10 mouse cellular contexts compared by ENCODE assay signal in the genomic region with DNA sequence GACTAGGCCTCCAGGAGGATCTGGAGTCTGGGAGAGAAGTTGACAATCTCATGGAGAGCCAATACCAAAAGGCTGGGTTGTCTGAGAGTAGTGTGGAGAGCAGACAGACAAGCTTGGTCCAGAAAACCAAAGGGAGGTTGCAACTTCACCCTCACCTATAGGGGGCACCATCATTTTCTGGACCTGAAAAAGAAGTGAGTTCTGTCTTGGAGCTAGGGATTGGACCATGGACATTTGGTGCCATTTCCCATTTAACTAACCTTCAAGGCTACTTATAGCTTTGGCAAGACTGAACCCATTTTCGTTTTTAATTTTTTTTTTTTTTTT. TPM values are rescaled to one million over a fixed set of nuclear protein-coding genes. Genes with fewer than 3 reads are reported as not detected.
DNase-seq lines count a peak whose midpoint lies in the region; ATAC-seq and TF ChIP-seq lines count a peak whose summit lies in the region.
"Had no signal": no experiment of that assay in that cellular context is flagged by ENCODE, and none has a peak within 500 bp of the region (broad histone marks: within the 10 kb centered on the region; RNA-seq: fewer than 3 reads in every experiment).

No protein-coding gene starts in this region.

- POLR2A ChIA-PET in Patski (lab: Charles Lee) = interaction anchor here (0.9 to 1.3 kb wide), 3 partner anchors 11 to 37 kb away, joined by 3 to 5 read pairs (median 4); no protein-coding TSS in a partner anchor

- no peak for DNase-seq in heart, postnatal 4 days
- DNase-seq in liver, embryonic 11.5 days (ENCODE audit: low spot score) = no peak
- DNase-seq in Patski (ENCODE audit: low read depth, low spot score) = no peak
- no peak for DNase-seq in right cerebral cortex, postnatal 25 days
- no peak for DNase-seq in thymus, postnatal 14 days

- H3K4me1 ChIP-seq in heart, embryonic 11.5 days (ENCODE audit: control insufficient read depth, insufficient read depth, low read length) = peaks cover 6% of the 10 kb centered on the region; the same call in 1 of the 2 replicates
- H3K4me1 ChIP-seq in liver, embryonic 11.5 days (replicated peaks; ENCODE audit: control insufficient read depth, insufficient read depth, low read length) = 0 out of 2 replicates have a peak, but pooled peaks cover 2% of the 10 kb centered on the region
- peaks cover 16% of the 10 kb centered on the region for H3K4me1 ChIP-seq in liver, embryonic 12.5 days

- no peak for ATAC-seq in heart, embryonic 11.5 days (replicated peaks; ENCODE audit: insufficient number of reproducible peaks, low FRiP score, low TSS enrichment)
- no peak for ATAC-seq in liver, embryonic 11.5 days (replicated peaks; ENCODE audit: low FRiP score)
- ATAC-seq in liver, embryonic 12.5 days = no peak
- ATAC-seq in Patski = peak; percentile 28
- ATAC-seq in megakaryocyte-erythroid progenitor cell, adult 5-6 weeks (replicated peaks; ENCODE audit: low FRiP score, low TSS enrichment, poor library complexity, severe bottlenecking) = 0 out of 2 replicates have a peak, but pooled peaks have one; percentile 40
- ATAC-seq: forebrain, embryonic 16.5 days had no signal

- H3K4me2 ChIP-seq in heart, embryonic 11.5 days = peak overlapping the region; percentile 45
- H3K4me2 ChIP-seq in liver, embryonic 11.5 days = 0 out of 2 replicates have a peak overlapping the region, but pooled peaks have one; percentile 9
- H3K4me2 ChIP-seq in liver, embryonic 12.5 days = no peak overlapping the region
- H3K4me2 ChIP-seq: stomach, embryonic 15.5 days had no signal

- no peaks in the 10 kb centered on the region for H3K36me3 ChIP-seq in heart, embryonic 11.5 days (ENCODE audit: control insufficient read depth, insufficient read depth, low read length)
- H3K36me3 ChIP-seq in liver, embryonic 11.5 days (ENCODE audit: control insufficient read depth, insufficient read depth, low read length) = no peaks in the 10 kb centered on the region
- H3K36me3 ChIP-seq in liver, embryonic 12.5 days = no peaks in the 10 kb centered on the region
- H3K36me3 ChIP-seq: stomach, embryonic 15.5 days had no signal

- peaks cover 27% of the 10 kb centered on the region for H3K27me3 ChIP-seq in heart, embryonic 11.5 days (ENCODE audit: control insufficient read depth, insufficient read depth, low read length)
- H3K27me3 ChIP-seq in liver, embryonic 11.5 days (replicated peaks; ENCODE audit: control insufficient read depth, insufficient read depth, low read length) = peaks cover 57% of the 10 kb centered on the region
- peaks cover 78% of the 10 kb centered on the region for H3K27me3 ChIP-seq in liver, embryonic 12.5 days (replicated peaks)
- H3K27me3 ChIP-seq in Patski = no peaks in the 10 kb centered on the region

- H3K4me3 ChIP-seq in heart, embryonic 11.5 days (ENCODE audit: low read depth, low read length) = no peak overlapping the region
- H3K4me3 ChIP-seq in liver, embryonic 11.5 days (ENCODE audit: low read depth, low read length) = no peak overlapping the region
- no peak overlapping the region for H3K4me3 ChIP-seq in liver, embryonic 12.5 days
- H3K4me3 ChIP-seq: stomach, embryonic 15.5 days had no signal

- H3K27ac ChIP-seq in heart, embryonic 11.5 days (ENCODE audit: low read depth, low read length) = no peak overlapping the region
- no peak overlapping the region for H3K27ac ChIP-seq in liver, embryonic 11.5 days (ENCODE audit: low read depth, low read length)
- H3K27ac ChIP-seq in liver, embryonic 12.5 days = no peak overlapping the region
- H3K27ac ChIP-seq: stomach, embryonic 15.5 days had no signal

- H3K9me3 ChIP-seq in heart, embryonic 11.5 days (replicated peaks; ENCODE audit: control insufficient read depth, low read length) = no peaks in the 10 kb centered on the region
- H3K9me3 ChIP-seq in liver, embryonic 11.5 days (ENCODE audit: control insufficient read depth, low read length) = no peaks in the 10 kb centered on the region
- H3K9me3 ChIP-seq in liver, embryonic 12.5 days (replicated peaks) = no peaks in the 10 kb centered on the region
- H3K9me3 ChIP-seq: stomach, embryonic 15.5 days had no signal

- CTCF ChIA-PET in Patski (lab: Charles Lee) = interaction anchor here (0.7 to 3.3 kb wide), 4 partner anchors 13 to 45 kb away, joined by 4 to 26 read pairs (median 4); no protein-coding TSS in a partner anchor

- WGBS in heart, embryonic 11.5 days (ENCODE audit: insufficient replicate concordance) = 33% methylated on average over 1 of the region's 1 CpGs
- WGBS in liver, embryonic 11.5 days = 33% methylated on average over 1 of the region's 1 CpGs
- WGBS in liver, embryonic 12.5 days (ENCODE audit: insufficient replicate concordance) = 28% methylated on average over 1 of the region's 1 CpGs

- no peak overlapping the region for H3K9ac ChIP-seq in heart, embryonic 11.5 days (ENCODE audit: low read depth, low read length)
- no peak overlapping the region for H3K9ac ChIP-seq in liver, embryonic 11.5 days (ENCODE audit: low read depth, low read length)
- no peak overlapping the region for H3K9ac ChIP-seq in liver, embryonic 12.5 days
- H3K9ac ChIP-seq: stomach, embryonic 15.5 days had no signal

- peak; percentile 68 for TF ChIP-seq CTCF in Patski (IDR thresholded peaks at IDR 0.05)

- in situ Hi-C loops in Patski (cut with MboI; ENCODE audit: low pct_unique_long_range_greater_than_20kb) = no loop called here

RNA-seq across cellular contexts. Expression of gene Syt12, which starts 0.9 kb away (rescaled TPM):
- polyA plus RNA-seq in heart, embryonic 11.5 days (2014; fragmentation: Nextera tagmentation; extraction: Ambion mirVana) = 0.72 and 1.3 TPM in 2 replicates
- under 1 TPM; 0.74 to 0.98 TPM for total RNA-seq in heart, postnatal 4 days (2021)
- polyA plus RNA-seq in liver, embryonic 11.5 days (2014; fragmentation: Nextera tagmentation; extraction: Ambion mirVana) = 0.26 and 0.27 TPM in 2 replicates
- 0.35 and 0.42 TPM in 2 replicates for polyA plus RNA-seq in liver, embryonic 12.5 days (2016; fragmentation: Nextera tagmentation; extraction: Ambion mirVana)
- 25.2 TPM for polyA plus RNA-seq in Patski (2021)
- total RNA-seq in megakaryocyte-erythroid progenitor cell, adult 5-6 weeks (2014; fragmentation: Nextera tagmentation) = not detected in 2 replicates
- total RNA-seq in megakaryocyte-erythroid progenitor cell, adult 5-6 weeks (2017) = not detected in 2 replicates

RNA-seq across cellular contexts. Expression of gene 2010003K11Rik, which starts 20.2 kb away (rescaled TPM):
- not detected in 2 replicates for polyA plus RNA-seq in heart, embryonic 11.5 days (2014; fragmentation: Nextera tagmentation; extraction: Ambion mirVana)
- not detected for total RNA-seq in heart, postnatal 4 days (2021)
- 0.14 TPM in 1 of 2 replicates, not detected in the other for polyA plus RNA-seq in liver, embryonic 11.5 days (2014; fragmentation: Nextera tagmentation; extraction: Ambion mirVana)
- polyA plus RNA-seq in liver, embryonic 12.5 days (2016; fragmentation: Nextera tagmentation; extraction: Ambion mirVana) = not detected in 2 replicates
- 0.05 TPM for polyA plus RNA-seq in Patski (2021)
- not detected in 2 replicates for total RNA-seq in megakaryocyte-erythroid progenitor cell, adult 5-6 weeks (2014; fragmentation: Nextera tagmentation)
- total RNA-seq in megakaryocyte-erythroid progenitor cell, adult 5-6 weeks (2017) = not detected in 2 replicates
- polyA plus RNA-seq: forebrain, embryonic 16.5 days had no signal

RNA-seq across cellular contexts. Expression of gene Pcx, which starts 32.1 kb away (rescaled TPM):
- 12.8 and 13.9 TPM in 2 replicates for polyA plus RNA-seq in heart, embryonic 11.5 days (2014; fragmentation: Nextera tagmentation; extraction: Ambion mirVana)
- total RNA-seq in heart, postnatal 4 days (2021) = 1 to 10 TPM; 6.9 to 8.8 TPM
- 18.6 and 21.0 TPM in 2 replicates for polyA plus RNA-seq in liver, embryonic 11.5 days (2014; fragmentation: Nextera tagmentation; extraction: Ambion mirVana)
- polyA plus RNA-seq in liver, embryonic 12.5 days (2016; fragmentation: Nextera tagmentation; extraction: Ambion mirVana) = 34.3 and 34.8 TPM in 2 replicates
- 21.5 TPM for polyA plus RNA-seq in Patski (2021)
- total RNA-seq in megakaryocyte-erythroid progenitor cell, adult 5-6 weeks (2014; fragmentation: Nextera tagmentation) = 4.8 and 11.0 TPM in 2 replicates
- total RNA-seq in megakaryocyte-erythroid progenitor cell, adult 5-6 weeks (2017) = 2.9 and 3.9 TPM in 2 replicates

RNA-seq across cellular contexts. Expression of gene Rhod, which starts 38.9 kb away (rescaled TPM):
- 28.5 and 31.1 TPM in 2 replicates for polyA plus RNA-seq in heart, embryonic 11.5 days (2014; fragmentation: Nextera tagmentation; extraction: Ambion mirVana)
- total RNA-seq in heart, postnatal 4 days (2021) = 10 to 100 TPM; 11.4 to 12.1 TPM
- polyA plus RNA-seq in liver, embryonic 11.5 days (2014; fragmentation: Nextera tagmentation; extraction: Ambion mirVana) = 10.3 and 14.3 TPM in 2 replicates
- 7.8 and 8.1 TPM in 2 replicates for polyA plus RNA-seq in liver, embryonic 12.5 days (2016; fragmentation: Nextera tagmentation; extraction: Ambion mirVana)
- polyA plus RNA-seq in Patski (2021) = 108 TPM
- total RNA-seq in megakaryocyte-erythroid progenitor cell, adult 5-6 weeks (2014; fragmentation: Nextera tagmentation) = 0.72 TPM in 1 of 2 replicates, not detected in the other
- total RNA-seq in megakaryocyte-erythroid progenitor cell, adult 5-6 weeks (2017) = not detected in 2 replicates

Comparison
In these comparisons a context has a peak if more than half of its experiments do, and no peak if none do; other contexts are left out.
1. ATAC-seq: peak in Patski (single experiment) and megakaryocyte-erythroid progenitor cell, adult 5-6 weeks (single experiment); none in heart, embryonic 11.5 days (single experiment), liver, embryonic 11.5 days (single experiment) and liver, embryonic 12.5 days (single experiment).
2. RNA of gene Syt12, which starts 0.9 kb away (polyA plus RNA-seq): 25.2 TPM in Patski (single experiment); 0.72 to 1.3 TPM in heart, embryonic 11.5 days, 0.35 to 0.42 TPM in liver, embryonic 12.5 days and 0.26 to 0.27 TPM in liver, embryonic 11.5 days; every median in the first group is over 10 times any median in the second.